Mouse (Mus musculus) G1E (cell line): ENCODE data around the gene Klc2. TPM values are rescaled to one million over a fixed set of nuclear protein-coding genes. Genes with fewer than 3 reads are reported as not detected.

Experiments
- ATAC-seq: 2 replicates; pipeline ENCODE4 v1.8.0; 2016; ENCODE audit warnings: mild to moderate bottlenecking; ENCODE audit not compliant: insufficient number of reproducible peaks, poor library complexity, low FRiP score, severe bottlenecking; ENCODE audit errors: extremely low read depth
- DNase-seq: peaks from one replicate; pipeline ENCODE4 v3.0.0; 2012; ENCODE audit warnings: low spot score
- H3K27me3 ChIP-seq: 2 replicates; pipeline ENCODE4 v1.6.1; 2012; ENCODE audit warnings: mild to moderate bottlenecking, low read length, inconsistent platforms; ENCODE audit not compliant: insufficient read depth
- H3K36me3 ChIP-seq: replicated peaks from 2 replicates; pipeline ENCODE3; 2012; ENCODE audit warnings: mild to moderate bottlenecking, inconsistent platforms
- H3K4me1 ChIP-seq: 2 replicates; pipeline ENCODE4 v1.6.1; 2012; ENCODE audit warnings: low read depth, low read length, inconsistent platforms, mixed read lengths; ENCODE audit not compliant: insufficient read depth
- H3K4me3 ChIP-seq: 2 replicates; pipeline ENCODE4 v1.5.1; 2012; ENCODE audit warnings: low read depth, mild to moderate bottlenecking, inconsistent platforms, low read length, moderate library complexity, mixed read lengths
- H3K9me3 ChIP-seq: replicated peaks from 2 replicates; pipeline ENCODE4 v1.6.1; 2012; ENCODE audit warnings: inconsistent platforms
- CTCF ChIP-seq: IDR thresholded peaks from 2 replicates; pipeline ENCODE4 v1.5.1; 2012; ENCODE audit warnings: low read depth, low read length, inconsistent platforms, mixed read lengths
- GATA1 ChIP-seq: IDR thresholded peaks from 2 replicates; pipeline ENCODE4 v1.6.1; 2012; ENCODE audit warnings: borderline replicate concordance, low read length, inconsistent platforms, mixed read lengths
- GATA2 ChIP-seq: IDR thresholded peaks from 2 replicates; pipeline ENCODE4 v1.6.1; 2012; ENCODE audit warnings: low read depth, low read length, inconsistent platforms, borderline replicate concordance
- POLR2AphosphoS5 ChIP-seq: IDR thresholded peaks from 2 replicates; pipeline ENCODE4 v1.6.1; 2012; ENCODE audit warnings: low read depth, low read length, inconsistent platforms; ENCODE audit not compliant: insufficient replicate concordance
- TAL1 ChIP-seq: conservative IDR thresholded peaks from 2 replicates; pipeline ENCODE4 v1.6.1; 2012; ENCODE audit warnings: low read depth, low read length, inconsistent platforms, mixed read lengths
- polyA plus RNA-seq: library from polyadenylated mRNA; stranded (reverse); fragments of >175 nt; gene quantifications from 2 replicates; pipeline ENCODE4 v1.2.3, GENCODE M21; 2012
- total RNA-seq, 2 experiments: library from RNA; stranded (forward) in 1 of 2; stranded (reverse) in 1 of 2; fragments of 200-1000 nt in 1 of 2; fragments of >200 nt in 1 of 2; fragmentation: Nextera tagmentation in 1 of 2; gene quantifications; 2 replicates each; pipeline ENCODE4 v1.2.3; 2014 to 2017

Gene Klc2
- total and polyA plus RNA-seq, 3 experiments: 3.4 to 10.1 (median 6.8) TPM

DNA sequence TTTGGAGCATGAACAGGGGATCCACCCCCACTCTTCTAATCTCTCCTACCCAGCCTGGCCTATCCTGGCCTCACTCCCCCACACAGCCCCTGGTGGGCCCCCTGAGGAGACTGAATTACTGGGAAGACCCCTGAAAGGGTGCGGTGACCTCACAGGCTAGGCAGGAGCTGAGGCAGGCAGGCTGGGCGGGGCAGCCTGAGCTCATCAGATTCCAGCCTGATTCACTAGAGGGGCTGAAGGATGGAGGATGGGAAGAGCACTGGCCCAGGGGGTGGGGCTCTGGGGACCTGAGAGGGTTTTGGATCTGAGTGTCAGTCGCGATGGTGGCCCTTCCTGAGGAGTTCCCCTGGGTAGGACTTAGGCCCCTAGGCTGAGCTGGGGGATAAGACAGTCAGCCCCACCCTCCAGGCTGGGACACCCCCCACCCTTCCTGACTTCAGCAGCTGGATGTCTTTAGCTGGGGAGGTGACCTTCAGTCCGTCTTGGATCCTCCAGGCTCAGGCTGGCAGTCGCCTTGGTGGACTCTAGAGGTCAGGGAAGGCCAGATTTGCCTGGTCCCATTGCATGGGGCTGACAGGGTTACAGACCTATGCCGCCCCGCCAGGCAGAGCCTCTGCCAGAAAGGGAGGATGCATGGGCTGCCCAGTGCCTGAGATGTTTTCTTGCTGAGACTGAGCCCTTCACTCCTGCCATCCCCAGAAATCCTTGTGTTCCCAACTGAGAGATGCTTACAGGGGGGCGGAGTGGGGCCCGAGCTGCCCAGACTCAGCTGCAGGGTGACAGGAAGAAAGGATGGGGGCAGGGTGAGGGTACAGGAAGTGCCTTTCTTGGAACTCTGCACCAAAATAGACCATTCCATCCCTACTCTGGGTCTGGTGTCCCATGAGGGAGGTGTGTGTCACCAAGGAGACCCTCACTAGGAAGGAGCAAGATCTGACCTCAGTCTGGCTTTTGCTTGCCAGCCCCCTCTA is 59.3 kb downstream of the Klc2 start:
- H3K4me1 ChIP-seq: peaks cover 39% of the 10 kb centered on the region
- H3K4me3 ChIP-seq: no peak overlapping the region; the same call in 1 of the 2 replicates
- no peak for ATAC-seq

DNA sequence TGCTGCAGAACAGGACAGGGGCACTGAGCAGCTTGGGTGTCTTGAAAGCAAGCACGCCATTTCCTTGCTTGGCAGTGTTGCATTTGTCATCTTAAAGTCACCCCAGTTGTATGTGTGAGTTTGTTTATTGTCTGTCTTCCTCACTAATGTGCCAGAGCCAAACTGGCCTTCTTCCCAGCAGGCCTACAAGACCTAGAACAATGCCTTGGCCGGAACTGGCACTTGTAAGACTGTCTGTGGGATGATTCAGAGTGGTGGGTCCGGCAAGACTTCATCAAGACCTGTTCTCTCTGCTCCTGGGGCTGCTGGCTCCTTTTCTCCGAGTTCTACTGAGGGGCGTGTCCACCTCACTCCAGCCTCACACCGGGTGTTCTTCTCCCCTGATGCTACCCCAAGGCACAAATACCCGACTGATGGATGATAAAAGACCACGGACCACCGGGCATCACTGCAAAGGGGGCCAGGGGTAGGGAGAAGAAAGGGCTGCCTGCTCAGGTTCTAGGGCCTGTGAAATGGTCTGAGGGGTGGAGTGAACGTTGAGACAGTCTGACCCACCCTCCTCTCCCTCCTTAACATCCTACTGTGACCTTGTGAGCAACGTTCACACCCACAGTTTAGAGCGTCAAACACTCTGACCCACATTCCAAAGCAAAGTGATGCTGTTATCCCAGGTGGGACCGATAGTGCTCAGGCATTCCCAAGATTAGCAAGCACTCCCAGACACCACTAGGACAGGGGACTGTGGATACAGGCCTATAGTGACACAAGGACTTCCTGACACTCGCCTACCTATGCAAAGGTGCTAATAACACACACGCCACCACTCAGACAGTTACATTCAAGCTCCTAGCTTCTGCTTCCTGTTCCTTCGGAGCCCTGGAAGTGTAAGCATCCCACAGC is 60.2 kb downstream of the Klc2 start:
- H3K36me3 ChIP-seq: peaks cover 4% of the 10 kb centered on the region
- H3K27me3 ChIP-seq: peaks cover 25% of the 10 kb centered on the region
- H3K4me3 ChIP-seq: no peak overlapping the region
- no peak for ATAC-seq
- DNase-seq: no peak
- TF ChIP-seq GATA1 (no peak), GATA2 (no peak), CTCF (no peak), TAL1 (no peak), POLR2AphosphoS5 (no peak)
- H3K4me1 ChIP-seq: peaks cover 44% of the 10 kb centered on the region
- H3K9me3 ChIP-seq: no peaks in the 10 kb centered on the region

More for the DNA sequence above, 59.3 kb downstream of the Klc2 start:
- no peak for DNase-seq
- TF ChIP-seq TAL1 (no peak), GATA2 (no peak), CTCF (no peak), GATA1 (no peak), POLR2AphosphoS5 (no peak)
- H3K36me3 ChIP-seq: peaks cover 4% of the 10 kb centered on the region
- no peaks in the 10 kb centered on the region for H3K9me3 ChIP-seq
- peaks cover 25% of the 10 kb centered on the region for H3K27me3 ChIP-seq

Other genes starting within 250 kb of the Klc2 start
Only the 20 nearest of the 24 such genes appear.
- 5.2 and 5.5 TPM in 2 replicates for gene Bbs1, start 211.9 kb downstream of the Klc2 start, total RNA-seq (2014; fragmentation: Nextera tagmentation)
- 3.0 and 4.4 TPM in 2 replicates for gene Bbs1, start 211.9 kb downstream of the Klc2 start, total RNA-seq (2017)
- 5.6 and 8.7 TPM in 2 replicates for gene Bbs1, start 211.9 kb downstream of the Klc2 start, polyA plus RNA-seq
- 41.5 and 45.4 TPM in 2 replicates for gene Dpp3, start 190.3 kb downstream of the Klc2 start, total RNA-seq (2014; fragmentation: Nextera tagmentation)
- gene Dpp3, start 190.3 kb downstream of the Klc2 start, total RNA-seq (2017): 47.3 and 54.2 TPM in 2 replicates
- 82.6 and 88.2 TPM in 2 replicates for gene Dpp3, start 190.3 kb downstream of the Klc2 start, polyA plus RNA-seq
- not detected in 2 replicates for gene Peli3, start 175.4 kb downstream of the Klc2 start, total RNA-seq (2014; fragmentation: Nextera tagmentation)
- gene Peli3, start 175.4 kb downstream of the Klc2 start, total RNA-seq (2017): 0.05 TPM in 1 of 2 replicates, not detected in the other
- gene Peli3, start 175.4 kb downstream of the Klc2 start, polyA plus RNA-seq: not detected in 2 replicates
- gene Mrpl11, start 156.4 kb downstream of the Klc2 start, total RNA-seq (2014; fragmentation: Nextera tagmentation): 15.4 and 16.2 TPM in 2 replicates
- 87.0 and 91.6 TPM in 2 replicates for gene Mrpl11, start 156.4 kb downstream of the Klc2 start, total RNA-seq (2017)
- 66.8 and 72.2 TPM in 2 replicates for gene Mrpl11, start 156.4 kb downstream of the Klc2 start, polyA plus RNA-seq
- 0.83 TPM in 1 of 2 replicates, not detected in the other for gene Npas4, start 128.2 kb downstream of the Klc2 start, total RNA-seq (2014; fragmentation: Nextera tagmentation)
- 0.05 and 0.06 TPM in 2 replicates for gene Npas4, start 128.2 kb downstream of the Klc2 start, total RNA-seq (2017)
- not detected in 2 replicates for gene Npas4, start 128.2 kb downstream of the Klc2 start, polyA plus RNA-seq
- 4.3 and 5.8 TPM in 2 replicates for gene Slc29a2, start 94.7 kb downstream of the Klc2 start, total RNA-seq (2014; fragmentation: Nextera tagmentation)
- 1.7 and 1.8 TPM in 2 replicates for gene Slc29a2, start 94.7 kb downstream of the Klc2 start, total RNA-seq (2017)
- gene Slc29a2, start 94.7 kb downstream of the Klc2 start, polyA plus RNA-seq: 5.5 and 5.9 TPM in 2 replicates
- gene B4gat1, start 79.7 kb downstream of the Klc2 start, total RNA-seq (2014; fragmentation: Nextera tagmentation): 5.9 and 7.2 TPM in 2 replicates
- 1.7 and 3.4 TPM in 2 replicates for gene B4gat1, start 79.7 kb downstream of the Klc2 start, total RNA-seq (2017)
- 8.4 and 8.9 TPM in 2 replicates for gene B4gat1, start 79.7 kb downstream of the Klc2 start, polyA plus RNA-seq
- 0.60 TPM in 1 of 2 replicates, not detected in the other for gene AC124502.3, start 79.7 kb downstream of the Klc2 start, total RNA-seq (2014; fragmentation: Nextera tagmentation)
- gene AC124502.3, start 79.7 kb downstream of the Klc2 start, total RNA-seq (2017): 4.6 and 6.6 TPM in 2 replicates
- 0.33 and 0.34 TPM in 2 replicates for gene AC124502.3, start 79.7 kb downstream of the Klc2 start, polyA plus RNA-seq
- gene Brms1, start 77.2 kb downstream of the Klc2 start, total RNA-seq (2014; fragmentation: Nextera tagmentation): 10.8 and 15.4 TPM in 2 replicates
- 16.4 and 18.8 TPM in 2 replicates for gene Brms1, start 77.2 kb downstream of the Klc2 start, total RNA-seq (2017)
- 65.6 and 88.7 TPM in 2 replicates for gene Brms1, start 77.2 kb downstream of the Klc2 start, polyA plus RNA-seq
- gene Rin1, start 68.1 kb downstream of the Klc2 start, total RNA-seq (2014; fragmentation: Nextera tagmentation): 0.68 and 1.8 TPM in 2 replicates
- gene Rin1, start 68.1 kb downstream of the Klc2 start, total RNA-seq (2017): 0.22 and 0.41 TPM in 2 replicates
- 0.30 and 0.72 TPM in 2 replicates for gene Rin1, start 68.1 kb downstream of the Klc2 start, polyA plus RNA-seq
- gene Cd248, start 50.5 kb downstream of the Klc2 start, total RNA-seq (2014; fragmentation: Nextera tagmentation): not detected in 2 replicates
- gene Cd248, start 50.5 kb downstream of the Klc2 start, total RNA-seq (2017): not detected in 2 replicates
- not detected in 2 replicates for gene Cd248, start 50.5 kb downstream of the Klc2 start, polyA plus RNA-seq
- gene Tmem151a, start 33.0 kb downstream of the Klc2 start, total RNA-seq (2014; fragmentation: Nextera tagmentation): not detected in 2 replicates
- 0.06 and 0.16 TPM in 2 replicates for gene Tmem151a, start 33.0 kb downstream of the Klc2 start, total RNA-seq (2017)
- not detected in 2 replicates for gene Tmem151a, start 33.0 kb downstream of the Klc2 start, polyA plus RNA-seq
- gene Yif1a, start 30.0 kb downstream of the Klc2 start, total RNA-seq (2014; fragmentation: Nextera tagmentation): 44.2 and 55.9 TPM in 2 replicates
- 12.8 and 19.7 TPM in 2 replicates for gene Yif1a, start 30.0 kb downstream of the Klc2 start, total RNA-seq (2017)
- 11.3 and 11.5 TPM in 2 replicates for gene Yif1a, start 30.0 kb downstream of the Klc2 start, polyA plus RNA-seq
- gene Cnih2, start 20.0 kb downstream of the Klc2 start, total RNA-seq (2014; fragmentation: Nextera tagmentation): 0.53 and 2.1 TPM in 2 replicates
- not detected in 2 replicates for gene Cnih2, start 20.0 kb downstream of the Klc2 start, total RNA-seq (2017)
- gene Cnih2, start 20.0 kb downstream of the Klc2 start, polyA plus RNA-seq: 1.6 and 1.9 TPM in 2 replicates
- 35.9 and 47.6 TPM in 2 replicates for gene Rab1b, start 11.5 kb downstream of the Klc2 start, total RNA-seq (2014; fragmentation: Nextera tagmentation)
- gene Rab1b, start 11.5 kb downstream of the Klc2 start, total RNA-seq (2017): 90.4 and 109 TPM in 2 replicates
- 195 and 231 TPM in 2 replicates for gene Rab1b, start 11.5 kb downstream of the Klc2 start, polyA plus RNA-seq
- 49.8 and 53.3 TPM in 2 replicates for gene Pacs1, start 154.6 kb upstream of the Klc2 start, total RNA-seq (2014; fragmentation: Nextera tagmentation)
- gene Pacs1, start 154.6 kb upstream of the Klc2 start, total RNA-seq (2017): 9.8 TPM in 2 replicates
- 39.0 and 50.6 TPM in 2 replicates for gene Pacs1, start 154.6 kb upstream of the Klc2 start, polyA plus RNA-seq
- gene Sf3b2, start 176.9 kb upstream of the Klc2 start, total RNA-seq (2014; fragmentation: Nextera tagmentation): 161 and 175 TPM in 2 replicates
- gene Sf3b2, start 176.9 kb upstream of the Klc2 start, total RNA-seq (2017): 233 and 253 TPM in 2 replicates
- gene Sf3b2, start 176.9 kb upstream of the Klc2 start, polyA plus RNA-seq: 273 and 421 TPM in 2 replicates
- not detected in 2 replicates for gene Gal3st3, start 179.8 kb upstream of the Klc2 start, total RNA-seq (2014; fragmentation: Nextera tagmentation)
- gene Gal3st3, start 179.8 kb upstream of the Klc2 start, total RNA-seq (2017): 0.16 TPM in 1 of 2 replicates, not detected in the other
- gene Gal3st3, start 179.8 kb upstream of the Klc2 start, polyA plus RNA-seq: not detected in 2 replicates
- not detected in 2 replicates for gene Catsper1, start 217.2 kb upstream of the Klc2 start, total RNA-seq (2014; fragmentation: Nextera tagmentation)
- not detected in 2 replicates for gene Catsper1, start 217.2 kb upstream of the Klc2 start, total RNA-seq (2017)
- not detected in 2 replicates for gene Catsper1, start 217.2 kb upstream of the Klc2 start, polyA plus RNA-seq
- not detected in 2 replicates for gene Cst6, start 231.0 kb upstream of the Klc2 start, total RNA-seq (2014; fragmentation: Nextera tagmentation)
- 0.05 and 0.06 TPM in 2 replicates for gene Cst6, start 231.0 kb upstream of the Klc2 start, total RNA-seq (2017)
- gene Cst6, start 231.0 kb upstream of the Klc2 start, polyA plus RNA-seq: not detected in 2 replicates